Mouse (Mus musculus) forebrain, embryonic 15.5 days (tissue): ENCODE data around the gene Mmd2. TPM values are rescaled to one million over a fixed set of nuclear protein-coding genes. Genes with fewer than 3 reads are reported as not detected.

Experiments used
- ATAC-seq: fragments of 200-750 bp; cut with Nextera tagmentation; replicated peaks from 2 replicates; pipeline ENCODE4 v1.8.0; 2017; ENCODE audit warnings: mild to moderate bottlenecking, moderate TSS enrichment, moderate library complexity
- H3K27ac ChIP-seq: fragments of 300-500 bp; sonication (generic); replicated peaks from 2 replicates; pipeline ENCODE4 v1.5.1; 2015; ENCODE audit warnings: mild to moderate bottlenecking, inconsistent platforms
- H3K27me3 ChIP-seq: fragments of 300-500 bp; sonication (generic); 2 replicates; pipeline ENCODE4 v1.6.1; 2015; ENCODE audit warnings: inconsistent platforms
- H3K36me3 ChIP-seq: fragments of 300-500 bp; sonication (generic); 2 replicates; pipeline ENCODE4 v1.6.1; 2015; ENCODE audit warnings: mild to moderate bottlenecking, inconsistent platforms
- H3K4me1 ChIP-seq: fragments of 300-500 bp; sonication (generic); 2 replicates; pipeline ENCODE4 v1.6.1; 2015; ENCODE audit warnings: inconsistent platforms
- H3K4me2 ChIP-seq: fragments of 300-500 bp; sonication (generic); replicated peaks from 2 replicates; pipeline ENCODE4 v1.6.1; 2015; ENCODE audit warnings: mild to moderate bottlenecking, inconsistent platforms
- H3K4me3 ChIP-seq: fragments of 300-500 bp; sonication (generic); 2 replicates; pipeline ENCODE4 v1.5.1; 2015; ENCODE audit warnings: mild to moderate bottlenecking, inconsistent platforms
- H3K9ac ChIP-seq: fragments of 300-500 bp; sonication (generic); replicated peaks from 2 replicates; pipeline ENCODE4 v1.6.1; 2015; ENCODE audit warnings: mild to moderate bottlenecking, inconsistent platforms
- H3K9me3 ChIP-seq: fragments of 300-500 bp; sonication (generic); 2 replicates; pipeline ENCODE4 v1.6.1; 2016; ENCODE audit warnings: inconsistent platforms
- WGBS: fragments of 180-500 bp; shearing (Covaris S2); methylation state at CpG from one replicate; pipeline ENCODE4 v1.1.7; 2015; ENCODE audit warnings: mixed read lengths; 5-methylcytosine and 5-hydroxymethylcytosine counted together
- polyA plus RNA-seq: library from polyadenylated mRNA; unstranded; fragments of >200 nt; fragmentation: Nextera tagmentation; extraction: Ambion mirVana; gene quantifications from 2 replicates; pipeline ENCODE4 v1.2.1, GENCODE M21; 2015

Gene Mmd2
- polyA plus RNA-seq: 76.8 and 79.9 TPM in 2 replicates

DNA sequence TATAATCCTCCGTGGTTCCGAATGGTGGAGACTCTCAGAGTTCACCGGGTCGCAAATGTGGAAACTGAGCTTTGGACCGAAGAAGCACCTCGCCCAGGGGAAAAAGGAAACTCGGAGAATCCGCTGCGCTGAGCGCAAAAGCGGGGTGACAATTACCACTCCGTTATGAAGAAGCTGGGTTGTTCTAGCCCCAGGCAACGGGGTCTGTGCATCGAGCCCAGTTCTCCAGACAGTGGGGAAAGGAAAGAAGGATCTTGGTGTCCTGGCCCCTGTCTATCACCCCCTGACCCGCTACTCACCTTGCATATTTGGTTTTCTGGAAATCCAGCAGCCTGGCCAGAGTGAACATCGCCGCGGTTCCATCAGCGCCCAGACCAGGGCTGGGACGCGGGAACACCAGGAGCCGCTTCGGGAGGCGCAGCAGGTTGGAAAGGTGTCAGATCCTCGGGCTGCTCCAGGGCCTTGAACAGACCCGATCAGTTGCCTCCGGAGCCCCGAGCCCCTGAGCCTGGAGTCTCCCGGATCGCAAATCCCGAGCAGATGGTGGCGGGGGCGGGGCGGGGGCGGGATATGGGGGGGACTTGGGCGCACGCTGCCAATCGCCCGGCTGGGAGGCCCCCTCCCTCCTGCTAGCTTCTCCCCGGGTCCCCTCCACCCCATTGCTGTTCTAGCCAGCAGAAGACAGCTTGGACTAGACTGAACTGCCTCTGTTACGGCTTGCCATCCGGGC, at the start of gene Mmd2:
Mmd2 (minus strand) TSS at position 542 of the 730 bp plus-strand sequence.
- H3K9ac ChIP-seq: peak within 1 kb of the TSS; percentile 86
- peak within 1 kb of the TSS; percentile 83 for H3K27ac ChIP-seq
- ATAC-seq: peak; percentile 92
- H3K4me2 ChIP-seq: peak within 1 kb of the TSS; percentile 71
- H3K27me3 ChIP-seq: no peaks in the 10 kb centered on the region
- 1% methylated on average over 42 of the region's 42 CpGs for whole genome bisulfite sequencing
- H3K4me3 ChIP-seq: peak within 1 kb of the TSS; percentile 70
- H3K9me3 ChIP-seq: no peaks in the 10 kb centered on the region
- H3K4me1 ChIP-seq: peaks cover 32% of the 10 kb centered on the region
- no peaks in the 10 kb centered on the region for H3K36me3 ChIP-seq

DNA sequence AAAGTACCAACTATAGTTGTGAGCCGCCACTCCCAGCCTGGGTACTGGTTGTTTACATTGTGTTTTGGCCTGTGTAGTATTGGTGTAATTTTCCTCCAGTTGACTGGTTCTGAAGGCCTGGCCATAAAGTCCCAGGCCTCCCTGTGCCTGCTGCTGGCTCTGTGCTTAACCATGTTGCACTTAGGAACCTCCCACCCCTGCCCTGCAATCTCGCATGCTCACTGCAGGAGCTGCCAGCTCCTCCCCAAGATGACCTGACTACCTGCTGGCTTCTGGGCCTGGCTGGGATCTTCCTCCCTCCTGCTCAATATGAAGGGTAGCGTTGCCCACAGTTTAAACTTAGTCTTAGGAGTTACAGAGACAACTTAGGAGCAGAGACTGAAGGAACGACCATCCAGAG, 43.7 kb upstream of the Mmd2 start:
- ATAC-seq: no peak
- Histone ChIP-seq H3K27ac (no peak overlapping the region), H3K36me3 (peaks cover 16% of the 10 kb centered on the region), H3K4me3 (no peak overlapping the region), H3K4me1 (no peaks in the 10 kb centered on the region), H3K4me2 (no peak overlapping the region), H3K9me3 (no peaks in the 10 kb centered on the region), H3K27me3 (no peaks in the 10 kb centered on the region), H3K9ac (no peak overlapping the region)
- WGBS: 74% methylated on average over 4 of the region's 4 CpGs

DNA sequence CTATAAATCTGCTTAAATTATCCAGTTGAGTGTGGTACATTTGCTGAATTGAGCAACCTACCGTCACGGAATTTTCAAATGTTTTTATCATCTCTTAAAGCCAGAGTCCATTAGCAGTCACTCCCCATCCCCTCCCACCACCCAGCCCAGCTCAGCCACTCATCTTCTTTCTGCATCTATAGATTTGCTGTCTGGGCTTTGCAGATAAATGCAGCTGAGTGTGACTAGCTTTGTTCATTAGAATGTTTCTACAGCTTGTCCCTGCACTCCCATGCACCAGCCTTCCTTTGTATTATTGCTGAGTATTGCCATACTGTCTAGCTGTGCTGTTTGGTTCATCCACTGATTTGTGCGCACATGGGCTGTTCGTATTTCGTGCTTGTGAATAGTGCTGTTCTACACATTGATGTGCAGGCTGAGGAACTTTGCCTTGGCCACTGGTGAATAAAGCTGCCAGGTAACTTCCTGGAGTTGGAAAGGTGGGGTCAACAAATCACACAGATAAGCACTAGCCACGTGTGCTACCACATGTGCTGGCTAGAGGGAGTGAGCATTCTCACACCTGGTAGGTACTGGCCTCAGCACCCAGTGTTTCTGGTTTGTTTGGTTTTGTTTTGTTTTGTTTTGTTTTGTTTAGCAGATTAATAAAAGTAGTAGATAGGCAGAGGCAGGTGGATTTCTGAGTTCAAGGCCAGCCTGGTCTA, 42.3 kb upstream of the Mmd2 start:
- Histone ChIP-seq H3K4me1 (no peaks in the 10 kb centered on the region), H3K36me3 (peaks cover 5% of the 10 kb centered on the region; the same call in 1 of the 2 replicates), H3K27ac (no peak overlapping the region), H3K27me3 (no peaks in the 10 kb centered on the region), H3K9ac (no peak overlapping the region), H3K9me3 (no peaks in the 10 kb centered on the region), H3K4me2 (no peak overlapping the region), H3K4me3 (no peak overlapping the region)
- 82% methylated on average over 6 of the region's 6 CpGs for WGBS
- no peak for ATAC-seq

GRCm38 (mm10) chr5:142650390-142650789, 41.8 kb upstream of the Mmd2 start:
- WGBS: 69% methylated on average over 3 of the region's 3 CpGs
- Histone ChIP-seq H3K9ac (no peak overlapping the region), H3K27me3 (no peaks in the 10 kb centered on the region), H3K4me2 (no peak overlapping the region), H3K4me3 (no peak overlapping the region), H3K36me3 (peaks cover 3% of the 10 kb centered on the region; the same call in 1 of the 2 replicates), H3K27ac (no peak overlapping the region), H3K9me3 (no peaks in the 10 kb centered on the region), H3K4me1 (no peaks in the 10 kb centered on the region)
- no peak for ATAC-seq

- no peak overlapping the region for H3K9ac ChIP-seq
Observed at GRCm38 (mm10) chr5:142649460-142650050, 41.0 kb upstream of the Mmd2 start.

GRCm38 (mm10) chr5:142648162-142648561, 39.6 kb upstream of the Mmd2 start:
- no peaks in the 10 kb centered on the region for H3K9me3 ChIP-seq
- 79% methylated on average over 7 of the region's 7 CpGs for WGBS
- no peak overlapping the region for H3K9ac ChIP-seq
- ATAC-seq: no peak
- no peaks in the 10 kb centered on the region for H3K4me1 ChIP-seq
- no peak overlapping the region for H3K27ac ChIP-seq
- H3K4me3 ChIP-seq: no peak overlapping the region
- H3K36me3 ChIP-seq: peaks cover 15% of the 10 kb centered on the region; the same call in 1 of the 2 replicates
- no peak overlapping the region for H3K4me2 ChIP-seq
- no peaks in the 10 kb centered on the region for H3K27me3 ChIP-seq

More at GRCm38 (mm10) chr5:142649460-142650050, 41.0 kb upstream of the Mmd2 start:
- no peaks in the 10 kb centered on the region for H3K4me1 ChIP-seq
- no peak for ATAC-seq
- peaks cover 10% of the 10 kb centered on the region; the same call in 1 of the 2 replicates for H3K36me3 ChIP-seq
- no peaks in the 10 kb centered on the region for H3K9me3 ChIP-seq
- H3K4me3 ChIP-seq: no peak overlapping the region
- H3K27me3 ChIP-seq: no peaks in the 10 kb centered on the region
- no peak overlapping the region for H3K4me2 ChIP-seq
- WGBS: 90% methylated on average over 4 of the region's 4 CpGs
- H3K27ac ChIP-seq: no peak overlapping the region

GRCm38 (mm10) chr5:142641331-142642051, 32.9 kb upstream of the Mmd2 start:
- no peak for ATAC-seq
- Histone ChIP-seq H3K27ac (no peak overlapping the region), H3K4me3 (no peak overlapping the region), H3K27me3 (no peaks in the 10 kb centered on the region), H3K4me2 (no peak overlapping the region), H3K36me3 (peaks cover 41% of the 10 kb centered on the region), H3K4me1 (no peaks in the 10 kb centered on the region), H3K9ac (no peak overlapping the region), H3K9me3 (no peaks in the 10 kb centered on the region)
- WGBS: 88% methylated on average over 6 of the region's 6 CpGs

GRCm38 (mm10) chr5:142640088-142640487, 31.5 kb upstream of the Mmd2 start:
- 90% methylated on average over 5 of the region's 5 CpGs for WGBS
- no peaks in the 10 kb centered on the region for H3K27me3 ChIP-seq
- ATAC-seq: no peak
- no peaks in the 10 kb centered on the region for H3K9me3 ChIP-seq
- H3K27ac ChIP-seq: no peak overlapping the region
- no peaks in the 10 kb centered on the region for H3K4me1 ChIP-seq
- H3K9ac ChIP-seq: no peak overlapping the region
- H3K4me3 ChIP-seq: no peak overlapping the region
- H3K4me2 ChIP-seq: no peak overlapping the region
- peaks cover 35% of the 10 kb centered on the region for H3K36me3 ChIP-seq

DNA sequence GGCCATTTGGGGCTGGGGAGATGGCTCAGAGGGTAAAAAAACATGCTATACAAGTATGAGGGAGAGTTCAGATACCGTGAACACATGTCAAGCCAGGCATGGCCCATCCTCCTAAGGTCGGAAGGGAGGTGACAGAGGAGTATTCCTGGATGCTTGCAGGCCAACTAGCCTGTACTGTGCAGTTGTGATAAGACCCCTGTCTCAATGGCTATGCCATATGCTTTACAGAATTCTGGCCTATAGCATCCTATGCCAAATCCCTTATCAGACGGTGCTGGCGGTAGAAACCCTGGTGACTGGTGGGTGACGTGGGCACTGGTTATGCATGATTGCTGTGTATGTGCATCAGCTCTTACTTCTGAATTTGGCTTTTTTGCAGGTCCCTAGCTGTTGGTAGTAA, 29.2 kb upstream of the Mmd2 start:
- Histone ChIP-seq H3K9ac (no peak overlapping the region), H3K4me1 (no peaks in the 10 kb centered on the region), H3K9me3 (no peaks in the 10 kb centered on the region), H3K4me3 (no peak overlapping the region), H3K27ac (no peak overlapping the region), H3K36me3 (peaks cover 37% of the 10 kb centered on the region), H3K4me2 (no peak overlapping the region), H3K27me3 (no peaks in the 10 kb centered on the region)
- no peak for ATAC-seq
- WGBS: 90% methylated on average over 5 of the region's 5 CpGs

DNA sequence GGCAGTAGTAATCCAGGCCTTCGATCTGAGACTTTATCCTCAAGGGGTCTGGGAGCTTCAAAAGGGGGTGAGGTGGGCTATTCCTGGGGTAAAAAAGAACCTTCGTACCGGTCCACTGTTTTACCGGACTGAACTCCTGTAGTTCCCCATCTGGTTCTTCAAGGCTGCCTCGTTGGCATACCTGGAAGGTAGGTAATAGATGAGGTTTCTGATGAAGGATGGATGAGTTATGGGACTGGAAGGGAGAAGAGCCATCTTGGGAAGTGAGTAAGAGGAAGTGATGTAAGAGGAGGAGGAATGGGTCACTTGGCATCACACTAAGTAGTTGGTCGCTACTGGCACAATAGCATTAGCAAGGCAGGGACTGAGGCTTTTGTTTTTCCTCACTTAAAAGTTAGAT, 21.6 kb upstream of the Mmd2 start:
- H3K4me2 ChIP-seq: peak overlapping the region; percentile 93
- H3K9ac ChIP-seq: peak overlapping the region; percentile 83
- peaks cover 18% of the 10 kb centered on the region for H3K4me1 ChIP-seq
- ATAC-seq: no peak
- peaks cover 12% of the 10 kb centered on the region for H3K36me3 ChIP-seq
- H3K27me3 ChIP-seq: no peaks in the 10 kb centered on the region
- no peaks in the 10 kb centered on the region for H3K9me3 ChIP-seq
- WGBS: 6% methylated on average over 6 of the region's 6 CpGs
- H3K27ac ChIP-seq: 0 out of 2 replicates have a peak overlapping the region, but pooled peaks have one; percentile 78
- H3K4me3 ChIP-seq: peak overlapping the region; percentile 84

DNA sequence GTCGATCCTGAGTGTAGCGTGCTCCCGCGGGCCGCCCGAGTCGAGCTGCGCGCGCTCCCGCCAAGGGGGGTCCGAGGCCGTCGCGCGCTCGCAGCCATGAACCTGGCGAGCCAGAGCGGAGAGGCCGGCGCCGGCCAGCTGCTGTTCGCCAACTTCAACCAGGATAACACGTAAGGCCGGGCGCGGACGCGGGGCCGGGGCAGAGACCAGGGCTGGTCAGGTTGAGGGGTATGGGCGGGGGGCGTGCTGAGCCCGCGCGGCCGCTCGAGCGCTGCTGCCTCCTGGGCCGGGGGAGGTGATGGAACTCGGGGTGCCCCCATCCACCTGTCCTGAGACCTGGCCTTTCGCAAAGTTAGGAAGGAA, 21.0 kb upstream of the Mmd2 start:
- WGBS: under 1% methylated on average over 41 of the region's 41 CpGs
- peak overlapping the region; percentile 78 for H3K27ac ChIP-seq
- peaks cover 12% of the 10 kb centered on the region for H3K36me3 ChIP-seq
- ATAC-seq: peak; percentile 66
- no peaks in the 10 kb centered on the region for H3K27me3 ChIP-seq
- H3K4me2 ChIP-seq: peak overlapping the region; percentile 93
- no peaks in the 10 kb centered on the region for H3K9me3 ChIP-seq
- peak overlapping the region; percentile 84 for H3K4me3 ChIP-seq
- peak overlapping the region; percentile 83 for H3K9ac ChIP-seq
- H3K4me1 ChIP-seq: peaks cover 18% of the 10 kb centered on the region
